Comparison of ENCODE assay signal across 8 mouse cellular contexts in the genomic region with DNA sequence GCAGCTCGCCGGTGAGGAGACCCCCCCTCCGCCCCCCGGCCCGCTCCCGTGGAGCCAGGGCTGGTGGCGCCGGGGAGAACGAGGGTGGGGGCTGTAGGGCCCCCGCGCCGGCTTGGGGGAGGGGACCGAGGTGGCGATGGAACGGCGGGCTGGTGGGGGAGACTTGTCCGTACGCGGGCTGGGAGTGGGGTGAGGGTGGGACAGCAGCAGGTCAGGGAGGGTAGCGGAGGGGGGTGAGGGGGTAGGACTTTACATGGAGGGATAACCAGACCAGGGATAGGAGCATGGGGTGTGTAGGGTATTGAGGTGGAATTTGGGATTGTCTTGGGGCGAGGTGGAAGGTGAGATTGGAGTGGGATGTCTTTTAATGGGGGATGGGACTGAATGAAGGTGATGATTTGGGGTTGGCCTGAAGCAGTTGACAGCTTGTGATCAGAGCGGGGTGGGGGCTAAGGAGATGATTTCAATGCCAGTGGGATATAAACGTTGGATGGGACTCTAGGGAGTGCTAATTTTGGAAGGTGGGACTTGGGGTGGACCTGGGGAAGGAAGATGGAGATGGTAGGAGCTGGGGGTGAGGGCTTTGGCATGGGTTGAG. TPM values are rescaled to one million over a fixed set of nuclear protein-coding genes. Genes with fewer than 3 reads are reported as not detected.
DNase-seq lines count a peak whose midpoint lies in the region; ATAC-seq and TF ChIP-seq lines count a peak whose summit lies in the region.

No protein-coding gene starts in this region.

- H3K27me3 ChIP-seq in cerebellum, adult 2 months (ENCODE audit: control insufficient read depth, insufficient read depth, low read length): no peaks in the 10 kb centered on the region
- no peaks in the 10 kb centered on the region for H3K27me3 ChIP-seq in hindbrain, embryonic 16.5 days (replicated peaks; ENCODE audit: control insufficient read depth, insufficient read depth, low read length)
- H3K27me3 ChIP-seq in midbrain, embryonic 12.5 days: no peaks in the 10 kb centered on the region

- H3K4me2 ChIP-seq in hindbrain, embryonic 16.5 days (ENCODE audit: low read length): peak overlapping the region; percentile 72
- H3K4me2 ChIP-seq in midbrain, embryonic 12.5 days (replicated peaks): peak overlapping the region; percentile 76

- no peak for DNase-seq in cerebellum, adult 2 months
- no peak for DNase-seq in cerebellum, postnatal 36 days
- DNase-seq in right cerebral cortex, adult 2 months (ENCODE audit: low spot score in 2 of 2): peak; percentile 16
- no peak for DNase-seq in right cerebral cortex, postnatal 14 days
- DNase-seq in T-cell, adult 2 months (ENCODE audit: low spot score): no peak
- DNase-seq in natural killer cell, adult 2 months (ENCODE audit: low spot score in 2 of 2): no peak

- no peaks in the 10 kb centered on the region for H3K9me3 ChIP-seq in hindbrain, embryonic 16.5 days (ENCODE audit: control insufficient read depth, low read length)
- H3K9me3 ChIP-seq in midbrain, embryonic 12.5 days: no peaks in the 10 kb centered on the region

- ATAC-seq in hindbrain, embryonic 16.5 days: no peak; the same call in 1 of the 2 replicates
- ATAC-seq in midbrain, embryonic 12.5 days (ENCODE audit: low FRiP score, low read depth): peak; percentile 59; the same call in 1 of the 2 replicates

- peak overlapping the region; percentile 89 for H3K4me3 ChIP-seq in cerebellum, adult 2 months (replicated peaks; ENCODE audit: insufficient read depth, low read depth, low read length)
- peak overlapping the region; percentile 59 for H3K4me3 ChIP-seq in hindbrain, embryonic 16.5 days (ENCODE audit: low read length)
- H3K4me3 ChIP-seq in midbrain, embryonic 12.5 days: peak overlapping the region; percentile 87

- no peaks in the 10 kb centered on the region for H3K36me3 ChIP-seq in hindbrain, embryonic 16.5 days (ENCODE audit: control insufficient read depth, insufficient read depth, low read length)
- no peaks in the 10 kb centered on the region for H3K36me3 ChIP-seq in midbrain, embryonic 12.5 days

- H3K9ac ChIP-seq in hindbrain, embryonic 16.5 days (ENCODE audit: low read depth, low read length): peak overlapping the region; percentile 90
- peak overlapping the region; percentile 96 for H3K9ac ChIP-seq in midbrain, embryonic 12.5 days (replicated peaks)

- WGBS in cerebellum, adult 2 months: 2% methylated on average over 23 of the region's 23 CpGs
- WGBS in hindbrain, embryonic 16.5 days: 0% methylated on average over 16 of the region's 23 CpGs
- under 1% methylated on average over 18 of the region's 23 CpGs for WGBS in midbrain, embryonic 12.5 days

- H3K4me1 ChIP-seq in cerebellum, adult 2 months (ENCODE audit: control insufficient read depth, insufficient read depth, low read length): peaks cover 2% of the 10 kb centered on the region; the same call in 1 of the 2 replicates
- H3K4me1 ChIP-seq in hindbrain, embryonic 16.5 days (ENCODE audit: control insufficient read depth, insufficient read depth, low read depth, low read length): peaks cover 16% of the 10 kb centered on the region
- H3K4me1 ChIP-seq in midbrain, embryonic 12.5 days: peaks cover 13% of the 10 kb centered on the region

- H3K27ac ChIP-seq in cerebellum, adult 2 months (ENCODE audit: insufficient read depth, low read length): peak overlapping the region; percentile 91
- H3K27ac ChIP-seq in hindbrain, embryonic 16.5 days (ENCODE audit: low read depth, low read length): peak overlapping the region; percentile 98
- peak overlapping the region; percentile 100 for H3K27ac ChIP-seq in midbrain, embryonic 12.5 days (replicated peaks)

- TF ChIP-seq POLR2A in cerebellum, adult 2 months (IDR thresholded peaks at IDR 0.05; ENCODE audit: borderline replicate concordance, insufficient read depth, low read length): no peak

- no peak for TF ChIP-seq CTCF in cerebellum, adult 2 months (IDR thresholded peaks at IDR 0.05; ENCODE audit: borderline replicate concordance, insufficient read depth, low read depth, low read length)

RNA-seq across cellular contexts. Expression of a gene that starts 0.5 kb away (rescaled TPM):
- 127 and 144 TPM in 2 replicates for polyA plus RNA-seq in cerebellum, adult 2 months (2012; rRNA removed)
- 102 and 103 TPM in 2 replicates for polyA plus RNA-seq in hindbrain, embryonic 16.5 days (2015; fragmentation: Nextera tagmentation; extraction: Ambion mirVana)
- 52.6 and 59.0 TPM in 2 replicates for polyA plus RNA-seq in midbrain, embryonic 12.5 days (2016; fragmentation: Nextera tagmentation; extraction: Ambion mirVana)

RNA-seq across cellular contexts. Expression of a gene that starts 44.8 kb away (rescaled TPM):
- polyA plus RNA-seq in cerebellum, adult 2 months (2012; rRNA removed): 868 and 1,066 TPM in 2 replicates
- polyA plus RNA-seq in hindbrain, embryonic 16.5 days (2015; fragmentation: Nextera tagmentation; extraction: Ambion mirVana): 24.8 and 28.9 TPM in 2 replicates
- polyA plus RNA-seq in midbrain, embryonic 12.5 days (2016; fragmentation: Nextera tagmentation; extraction: Ambion mirVana): 3.8 and 4.7 TPM in 2 replicates

Comparison
In these comparisons a context has a peak if more than half of its experiments do, and no peak if none do; other contexts are left out.
1. DNase-seq: peak in right cerebral cortex, adult 2 months (2 of 2); none in cerebellum, adult 2 months (0 of 2), cerebellum, postnatal 36 days (0 of 2), right cerebral cortex, postnatal 14 days (single experiment), T-cell, adult 2 months (single experiment) and natural killer cell, adult 2 months (0 of 2).
2. RNA of a gene that starts 44.8 kb away (polyA plus RNA-seq): 868 to 1,066 TPM in cerebellum, adult 2 months; 24.8 to 28.9 TPM in hindbrain, embryonic 16.5 days and 3.8 to 4.7 TPM in midbrain, embryonic 12.5 days; every median in the first group is over 10 times any median in the second.
3. Peak in every context shown above with its lines, with median percentiles within 50 percentile points of each other: H3K27ac ChIP-seq and H3K4me3 ChIP-seq.